Mouse (Mus musculus): ENCODE measurements around the gene Mtor.

DNA sequence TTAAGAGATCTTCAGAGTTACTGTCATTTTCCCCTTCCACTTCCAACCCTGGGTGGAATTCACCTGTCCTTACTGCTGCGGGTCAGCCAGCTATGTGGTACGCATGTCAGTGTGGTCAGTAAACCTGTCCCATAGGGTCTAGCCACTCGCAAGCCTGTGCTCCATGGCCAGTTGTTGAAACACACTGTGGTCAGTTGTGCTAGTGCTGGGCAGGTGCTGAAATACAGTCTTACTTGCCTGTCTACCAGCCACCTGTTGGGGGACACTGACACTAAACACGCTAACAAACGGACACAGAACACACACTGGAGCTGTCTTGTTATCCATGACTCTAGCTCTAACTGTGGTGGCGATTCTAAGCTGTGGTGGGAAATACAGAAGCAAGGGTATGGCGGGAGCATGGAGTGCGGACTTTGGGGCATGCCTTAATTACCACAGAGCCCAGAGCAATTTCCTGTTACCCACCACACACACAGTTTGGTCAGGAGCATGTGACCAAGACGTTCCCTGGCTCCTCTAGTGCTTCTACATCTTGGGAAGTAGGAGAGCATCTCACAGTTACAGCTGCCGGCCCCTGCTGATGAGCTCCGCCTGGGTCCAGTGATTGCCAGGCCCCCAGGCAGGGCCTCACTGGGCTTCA, 17.4 kb upstream of the Mtor start:
- TF ChIP-seq CTCF (IDR thresholded peaks at IDR 0.05; ENCODE audit: low read depth), result no peak
- no peak for TF ChIP-seq EP300 (IDR thresholded peaks at IDR 0.05; ENCODE audit: low read depth)
